Mouse (Mus musculus): ENCODE data around the gene Micu1.
A peak's percentile ranks its signal among the peaks of the same experiment; 100 is the strongest.
"Not testable (repeated sequence)": the region's sequence is repeated elsewhere in the genome, so short reads cannot be mapped to it uniquely, and the experiment has no call there.

The Micu1 gene

GRCm38 (mm10) chr10:59848953-59849352 is 146.7 kb downstream of the Micu1 start:
- no peak for DNase-seq (ENCODE audit: low spot score in 2 of 2)

- DNase-seq (ENCODE audit: low spot score in 2 of 2), result no peak
Observed at GRCm38 (mm10) chr10:59849371-59849770, 147.1 kb downstream of the Micu1 start.

GRCm38 (mm10) chr10:59857157-59857556 is 154.9 kb downstream of the Micu1 start:
- DNase-seq (ENCODE audit: low spot score in 2 of 2), result no peak

GRCm38 (mm10) chr10:59860684-59861083 is 158.4 kb downstream of the Micu1 start:
- no peak for DNase-seq (ENCODE audit: low spot score in 2 of 2)

- no peak for DNase-seq (ENCODE audit: low spot score in 2 of 2)
Observed at GRCm38 (mm10) chr10:59861201-59861600, 158.9 kb downstream of the Micu1 start.

- DNase-seq (ENCODE audit: low spot score in 2 of 2), result no peak
Observed at GRCm38 (mm10) chr10:59862816-59863440, 160.7 kb downstream of the Micu1 start.

- no peak for DNase-seq (ENCODE audit: low spot score in 2 of 2)
Observed at GRCm38 (mm10) chr10:59863620-59864019, 161.3 kb downstream of the Micu1 start.

GRCm38 (mm10) chr10:59864232-59864875 is 162.1 kb downstream of the Micu1 start:
- DNase-seq (ENCODE audit: low spot score in 2 of 2), result peak; percentile 62 to 70

- DNase-seq (ENCODE audit: low spot score in 2 of 2), result peak; percentile 88 to 91
Observed at GRCm38 (mm10) chr10:59864884-59865726, 162.8 kb downstream of the Micu1 start.

- DNase-seq (ENCODE audit: low spot score in 2 of 2), result no peak
Observed at GRCm38 (mm10) chr10:59868266-59868665, 166.0 kb downstream of the Micu1 start.

GRCm38 (mm10) chr10:59870038-59870437 is 167.8 kb downstream of the Micu1 start:
- DNase-seq (ENCODE audit: low spot score in 2 of 2), result no peak

- DNase-seq (ENCODE audit: low spot score in 2 of 2), result not testable (repeated sequence)
Observed at GRCm38 (mm10) chr10:59872651-59873050, 170.4 kb downstream of the Micu1 start.

GRCm38 (mm10) chr10:59873206-59873605 is 170.9 kb downstream of the Micu1 start:
- DNase-seq (ENCODE audit: low spot score in 2 of 2), result no peak

GRCm38 (mm10) chr10:59873613-59874012 is 171.3 kb downstream of the Micu1 start:
- DNase-seq (ENCODE audit: low spot score in 2 of 2), result no peak

- DNase-seq (ENCODE audit: low spot score in 2 of 2), result no peak
Observed at GRCm38 (mm10) chr10:59875396-59875795, 173.1 kb downstream of the Micu1 start.

- DNase-seq (ENCODE audit: low spot score in 2 of 2), result not testable (repeated sequence)
Observed at GRCm38 (mm10) chr10:59876698-59877097, 174.4 kb downstream of the Micu1 start.

GRCm38 (mm10) chr10:59877421-59878117 is 175.3 kb downstream of the Micu1 start:
- DNase-seq (ENCODE audit: low spot score in 2 of 2), result no peak

- no peak for DNase-seq (ENCODE audit: low spot score in 2 of 2)
Observed at GRCm38 (mm10) chr10:59878823-59879222, 176.5 kb downstream of the Micu1 start.

- peak; percentile 96 for DNase-seq (ENCODE audit: low spot score in 2 of 2)
Observed at GRCm38 (mm10) chr10:59879255-59880028, 177.2 kb downstream of the Micu1 start, which contains the start of gene Dnajb12. Gene Dnajb12, plus strand, starts transcription at chr10:59879556.

GRCm38 (mm10) chr10:59880029-59880386 is 177.7 kb downstream of the Micu1 start:
- DNase-seq (ENCODE audit: low spot score in 2 of 2), result no peak

- no peak for DNase-seq (ENCODE audit: low spot score in 2 of 2)
Observed at GRCm38 (mm10) chr10:59880837-59881236, 178.6 kb downstream of the Micu1 start.
